Mouse (Mus musculus): ENCODE measurements at regions not wholly inside any gene's neighbourhood (a gene's known extent, or its start where the extent isn't known, plus 50 kb on each side); places are given as distances from the start of the nearest gene placed in this dataset.

- ATAC-seq (replicated peaks in 1 of 2; ENCODE audit: insufficient read depth in 1 of 2, low FRiP score in 2 of 2, low TSS enrichment in 1 of 2, low read depth in 1 of 2, poor library complexity in 2 of 2, severe bottlenecking in 2 of 2): no peak
These were observed 65.7 kb upstream of the Acsl4 start for GRCm38 (mm10) chrX:142456022-142456421.

- ATAC-seq (replicated peaks in 1 of 2; ENCODE audit: insufficient read depth in 1 of 2, low FRiP score in 2 of 2, low TSS enrichment in 1 of 2, low read depth in 1 of 2, poor library complexity in 2 of 2, severe bottlenecking in 2 of 2): no peak
These were observed 73.8 kb upstream of the Acsl4 start for GRCm38 (mm10) chrX:142464174-142464573.

- ATAC-seq (replicated peaks in 1 of 2; ENCODE audit: insufficient read depth in 1 of 2, low FRiP score in 2 of 2, low TSS enrichment in 1 of 2, low read depth in 1 of 2, poor library complexity in 2 of 2, severe bottlenecking in 2 of 2): no peak
These were observed 74.4 kb upstream of the Acsl4 start for GRCm38 (mm10) chrX:142464756-142465155.

GRCm38 (mm10) chrX:142467850-142468256, 77.5 kb upstream of the Acsl4 start:
- no peak for ATAC-seq (replicated peaks in 1 of 2; ENCODE audit: insufficient read depth in 1 of 2, low FRiP score in 2 of 2, low TSS enrichment in 1 of 2, low read depth in 1 of 2, poor library complexity in 2 of 2, severe bottlenecking in 2 of 2)

GRCm38 (mm10) chrX:142468388-142468787, 78.1 kb upstream of the Acsl4 start:
- ATAC-seq (replicated peaks in 1 of 2; ENCODE audit: insufficient read depth in 1 of 2, low FRiP score in 2 of 2, low TSS enrichment in 1 of 2, low read depth in 1 of 2, poor library complexity in 2 of 2, severe bottlenecking in 2 of 2): no peak

GRCm38 (mm10) chrX:142469048-142469634, 78.8 kb upstream of the Acsl4 start:
- ATAC-seq (replicated peaks in 1 of 2; ENCODE audit: insufficient read depth in 1 of 2, low FRiP score in 2 of 2, low TSS enrichment in 1 of 2, low read depth in 1 of 2, poor library complexity in 2 of 2, severe bottlenecking in 2 of 2): no peak

GRCm38 (mm10) chrX:142470083-142470482, 79.7 kb upstream of the Acsl4 start:
- no peak for ATAC-seq (replicated peaks in 1 of 2; ENCODE audit: insufficient read depth in 1 of 2, low FRiP score in 2 of 2, low TSS enrichment in 1 of 2, low read depth in 1 of 2, poor library complexity in 2 of 2, severe bottlenecking in 2 of 2)

GRCm38 (mm10) chrX:142481203-142481815, 91.0 kb upstream of the Acsl4 start:
- ATAC-seq (replicated peaks in 1 of 2; ENCODE audit: insufficient read depth in 1 of 2, low FRiP score in 2 of 2, low TSS enrichment in 1 of 2, low read depth in 1 of 2, poor library complexity in 2 of 2, severe bottlenecking in 2 of 2): no peak

- ATAC-seq (replicated peaks in 1 of 2; ENCODE audit: insufficient read depth in 1 of 2, low FRiP score in 2 of 2, low TSS enrichment in 1 of 2, low read depth in 1 of 2, poor library complexity in 2 of 2, severe bottlenecking in 2 of 2): no peak
These were observed 97.7 kb upstream of the Acsl4 start for GRCm38 (mm10) chrX:142488078-142488477.

- ATAC-seq (replicated peaks in 1 of 2; ENCODE audit: insufficient read depth in 1 of 2, low FRiP score in 2 of 2, low TSS enrichment in 1 of 2, low read depth in 1 of 2, poor library complexity in 2 of 2, severe bottlenecking in 2 of 2): no peak
These were observed 99.9 kb upstream of the Acsl4 start for GRCm38 (mm10) chrX:142490093-142490717.

GRCm38 (mm10) chrX:142501094-142501493, 110.8 kb upstream of the Acsl4 start:
- ATAC-seq (replicated peaks in 1 of 2; ENCODE audit: insufficient read depth in 1 of 2, low FRiP score in 2 of 2, low TSS enrichment in 1 of 2, low read depth in 1 of 2, poor library complexity in 2 of 2, severe bottlenecking in 2 of 2): no peak

- ATAC-seq (replicated peaks in 1 of 2; ENCODE audit: insufficient read depth in 1 of 2, low FRiP score in 2 of 2, low TSS enrichment in 1 of 2, low read depth in 1 of 2, poor library complexity in 2 of 2, severe bottlenecking in 2 of 2): no peak
These were observed 114.6 kb upstream of the Acsl4 start for GRCm38 (mm10) chrX:142504962-142505361.

- ATAC-seq (replicated peaks in 1 of 2; ENCODE audit: insufficient read depth in 1 of 2, low FRiP score in 2 of 2, low TSS enrichment in 1 of 2, low read depth in 1 of 2, poor library complexity in 2 of 2, severe bottlenecking in 2 of 2): no peak
These were observed 117.1 kb upstream of the Acsl4 start for GRCm38 (mm10) chrX:142507475-142507874.

GRCm38 (mm10) chrX:142516406-142517131, 126.2 kb upstream of the Acsl4 start:
- no peak for ATAC-seq (replicated peaks in 1 of 2; ENCODE audit: insufficient read depth in 1 of 2, low FRiP score in 2 of 2, low TSS enrichment in 1 of 2, low read depth in 1 of 2, poor library complexity in 2 of 2, severe bottlenecking in 2 of 2)

- no peak for ATAC-seq (replicated peaks in 1 of 2; ENCODE audit: insufficient read depth in 1 of 2, low FRiP score in 2 of 2, low TSS enrichment in 1 of 2, low read depth in 1 of 2, poor library complexity in 2 of 2, severe bottlenecking in 2 of 2)
These were observed 126.9 kb upstream of the Acsl4 start for GRCm38 (mm10) chrX:142517205-142517604.

GRCm38 (mm10) chrX:142521063-142521462, 130.7 kb upstream of the Acsl4 start:
- no peak for ATAC-seq (replicated peaks in 1 of 2; ENCODE audit: insufficient read depth in 1 of 2, low FRiP score in 2 of 2, low TSS enrichment in 1 of 2, low read depth in 1 of 2, poor library complexity in 2 of 2, severe bottlenecking in 2 of 2)

GRCm38 (mm10) chrX:142526953-142527352, 136.6 kb upstream of the Acsl4 start:
- ATAC-seq (replicated peaks in 1 of 2; ENCODE audit: insufficient read depth in 1 of 2, low FRiP score in 2 of 2, low TSS enrichment in 1 of 2, low read depth in 1 of 2, poor library complexity in 2 of 2, severe bottlenecking in 2 of 2): peak in 1 of 2 experiments; percentile 49; a peak in 1 of 4 replicates

- no peak for ATAC-seq (replicated peaks in 1 of 2; ENCODE audit: insufficient read depth in 1 of 2, low FRiP score in 2 of 2, low TSS enrichment in 1 of 2, low read depth in 1 of 2, poor library complexity in 2 of 2, severe bottlenecking in 2 of 2)
These were observed 139.6 kb upstream of the Acsl4 start for GRCm38 (mm10) chrX:142529892-142530291.

All from hematopoietic stem cell, adult 5-6 weeks (primary cell).